Mouse (Mus musculus) embryonic facial prominence, embryonic 15.5 days (tissue): Measurements from ENCODE around the gene Fat3. TPM values are rescaled to one million over a fixed set of nuclear protein-coding genes. Genes with fewer than 3 reads are reported as not detected.

Source experiments
- ATAC-seq: fragments of 200-750 bp; cut with Nextera tagmentation; 2 replicates; pipeline ENCODE4 v1.8.0; 2017; ENCODE audit warnings: low read depth, moderate TSS enrichment; ENCODE audit not compliant: insufficient number of reproducible peaks, low FRiP score, low TSS enrichment
- H3K27ac ChIP-seq: fragments of 300-500 bp; sonication (generic); replicated peaks from 2 replicates; pipeline ENCODE4 v1.5.1; 2015; ENCODE audit warnings: mild to moderate bottlenecking, inconsistent platforms
- H3K27me3 ChIP-seq: fragments of 300-500 bp; sonication (generic); 2 replicates; pipeline ENCODE4 v1.6.1; 2015; ENCODE audit warnings: inconsistent platforms
- H3K36me3 ChIP-seq: fragments of 300-500 bp; sonication (generic); 2 replicates; pipeline ENCODE4 v1.6.1; 2015; ENCODE audit warnings: mild to moderate bottlenecking, inconsistent platforms
- H3K4me1 ChIP-seq: fragments of 300-500 bp; sonication (generic); 2 replicates; pipeline ENCODE4 v1.6.1; 2015; ENCODE audit warnings: inconsistent platforms
- H3K4me2 ChIP-seq: fragments of 300-500 bp; sonication (generic); replicated peaks from 2 replicates; pipeline ENCODE4 v1.6.1; 2015; ENCODE audit warnings: mild to moderate bottlenecking, inconsistent platforms
- H3K4me3 ChIP-seq: fragments of 300-500 bp; sonication (generic); replicated peaks from 2 replicates; pipeline ENCODE4 v1.5.1; 2015; ENCODE audit warnings: mild to moderate bottlenecking, inconsistent platforms
- H3K9ac ChIP-seq: fragments of 300-500 bp; sonication (generic); 2 replicates; pipeline ENCODE4 v1.6.1; 2015; ENCODE audit warnings: inconsistent platforms
- H3K9me3 ChIP-seq: fragments of 300-500 bp; sonication (generic); replicated peaks from 2 replicates; pipeline ENCODE4 v1.6.1; 2016; ENCODE audit warnings: inconsistent platforms
- WGBS: fragments of 180-500 bp; shearing (Covaris S2); methylation state at CpG from one replicate; pipeline ENCODE4 v1.1.7; 2015; 5-methylcytosine and 5-hydroxymethylcytosine counted together
- polyA plus RNA-seq: library from polyadenylated mRNA; unstranded; fragments of >200 nt; fragmentation: Nextera tagmentation; extraction: Ambion mirVana; gene quantifications from 2 replicates; pipeline ENCODE4 v1.2.1, GENCODE M21; 2015

Fat3 gene
- polyA plus RNA-seq, 1 experiment from 2014 or later, result 3.2 TPM

DNA sequence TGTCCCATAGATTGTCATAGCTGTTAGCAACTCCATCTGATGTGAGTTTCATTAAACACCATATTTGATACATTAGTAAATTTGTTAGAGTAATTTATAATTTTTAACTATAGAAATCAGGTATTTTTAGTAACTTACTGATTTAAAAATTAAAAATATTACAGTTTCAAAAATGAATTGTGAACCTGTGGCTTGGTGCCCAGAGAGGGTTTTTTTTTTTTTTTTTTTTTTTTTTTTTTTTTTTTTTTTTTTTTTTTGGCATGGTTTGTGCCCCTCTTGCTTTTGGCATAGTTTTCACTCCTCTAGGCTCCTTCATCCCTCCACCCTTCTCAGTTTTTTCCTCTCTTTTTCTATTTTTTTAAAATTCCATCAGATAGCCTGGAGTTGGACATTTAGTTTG, 438.6 kb downstream of the Fat3 start:
- Histone ChIP-seq H3K27ac (no peak overlapping the region), H3K36me3 (no peaks in the 10 kb centered on the region), H3K9me3 (no peaks in the 10 kb centered on the region), H3K4me2 (no peak overlapping the region), H3K27me3 (no peaks in the 10 kb centered on the region), H3K4me1 (no peaks in the 10 kb centered on the region), H3K4me3 (no peak overlapping the region), H3K9ac (no peak overlapping the region)
- ATAC-seq, result no peak

DNA sequence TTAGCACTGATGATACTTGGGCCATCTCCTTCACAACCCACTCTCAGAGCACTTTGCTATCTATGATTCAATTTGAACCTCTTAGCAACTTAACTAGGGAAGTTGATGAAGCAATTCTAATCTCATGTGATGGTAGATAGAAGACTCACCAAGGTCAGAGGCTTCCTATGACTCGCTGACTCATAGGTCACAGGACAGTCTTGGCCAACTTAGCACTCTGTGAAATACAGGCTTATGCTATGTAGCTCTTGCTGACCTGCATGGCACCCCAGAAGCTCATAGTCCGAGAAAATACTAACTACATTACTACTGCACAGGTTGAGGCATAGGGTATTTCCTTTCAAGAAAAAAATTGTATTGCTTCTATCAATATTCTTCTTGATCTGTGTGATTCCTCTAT, 454.4 kb downstream of the Fat3 start:
- Histone ChIP-seq H3K4me2 (no peak overlapping the region), H3K36me3 (no peaks in the 10 kb centered on the region), H3K27me3 (no peaks in the 10 kb centered on the region), H3K27ac (no peak overlapping the region), H3K9me3 (no peaks in the 10 kb centered on the region), H3K9ac (no peak overlapping the region), H3K4me1 (no peaks in the 10 kb centered on the region), H3K4me3 (no peak overlapping the region)
- WGBS, result 89% methylated on average over 2 of the region's 2 CpGs
- no peak for ATAC-seq

GRCm38 (mm10) chr9:16037375-16037774, 463.7 kb downstream of the Fat3 start:
- no peak overlapping the region for H3K4me3 ChIP-seq
- no peaks in the 10 kb centered on the region for H3K27me3 ChIP-seq
- H3K4me2 ChIP-seq, result no peak overlapping the region
- WGBS, result 67% methylated on average over 3 of the region's 3 CpGs
- no peaks in the 10 kb centered on the region for H3K4me1 ChIP-seq
- no peaks in the 10 kb centered on the region for H3K9me3 ChIP-seq
- H3K27ac ChIP-seq, result no peak overlapping the region
- H3K9ac ChIP-seq, result no peak overlapping the region
- no peaks in the 10 kb centered on the region for H3K36me3 ChIP-seq
- no peak for ATAC-seq

DNA sequence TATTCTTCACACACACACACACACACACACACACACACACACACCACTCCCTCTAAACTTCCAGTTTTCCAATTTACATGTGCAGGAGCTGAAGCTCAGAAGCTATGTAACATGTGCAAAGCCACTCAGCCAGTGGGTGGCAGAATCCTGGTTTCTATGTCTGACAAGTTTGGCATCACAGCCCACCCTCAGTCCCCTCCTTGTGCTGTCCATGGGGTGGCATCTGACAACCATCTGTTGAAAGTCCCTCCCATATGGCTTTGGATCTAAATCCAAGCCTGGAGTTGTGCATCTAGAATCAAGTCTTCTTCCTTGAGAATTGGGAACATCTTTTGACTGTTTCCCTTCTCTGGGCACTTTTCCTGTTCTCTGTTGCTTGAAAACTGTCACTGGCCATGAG, 464.7 kb downstream of the Fat3 start:
- Histone ChIP-seq H3K4me2 (no peak overlapping the region), H3K27ac (no peak overlapping the region), H3K9me3 (no peaks in the 10 kb centered on the region), H3K4me3 (no peak overlapping the region), H3K27me3 (no peaks in the 10 kb centered on the region), H3K4me1 (no peaks in the 10 kb centered on the region), H3K36me3 (no peaks in the 10 kb centered on the region), H3K9ac (no peak overlapping the region)
- no peak for ATAC-seq

DNA sequence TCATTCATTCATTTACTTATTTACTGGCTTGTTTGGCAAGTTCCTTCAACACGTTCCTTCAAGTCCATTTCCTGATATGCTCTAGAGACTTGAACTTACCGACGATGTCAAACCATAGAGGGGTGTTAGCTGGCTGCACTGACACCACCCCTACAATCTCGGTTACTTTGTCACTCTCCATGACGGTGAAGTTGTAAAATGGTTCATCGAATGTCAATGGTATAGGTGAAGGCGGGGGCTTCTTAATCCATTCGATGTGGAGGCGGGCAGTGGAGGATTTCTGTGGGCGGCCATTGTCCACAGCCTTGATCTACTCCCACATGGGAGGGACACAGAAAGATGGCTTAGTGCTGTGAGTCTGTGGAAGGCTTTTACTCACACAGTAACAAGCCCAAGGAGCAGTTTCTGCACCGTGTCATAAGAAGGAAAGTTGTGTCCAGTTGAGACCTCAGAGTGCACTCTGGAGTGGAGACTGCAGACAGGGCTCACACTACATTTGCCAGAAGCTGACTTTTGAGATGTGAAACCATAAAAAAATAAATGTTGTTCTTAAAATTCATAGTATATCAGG, 471.3 kb downstream of the Fat3 start:
- 82% methylated on average over 11 of the region's 11 CpGs for WGBS
- no peak for ATAC-seq
- Histone ChIP-seq H3K4me1 (peaks cover 12% of the 10 kb centered on the region), H3K9ac (no peak overlapping the region), H3K27me3 (no peaks in the 10 kb centered on the region), H3K36me3 (no peaks in the 10 kb centered on the region), H3K9me3 (no peaks in the 10 kb centered on the region), H3K4me2 (no peak overlapping the region), H3K27ac (no peak overlapping the region), H3K4me3 (no peak overlapping the region)

DNA sequence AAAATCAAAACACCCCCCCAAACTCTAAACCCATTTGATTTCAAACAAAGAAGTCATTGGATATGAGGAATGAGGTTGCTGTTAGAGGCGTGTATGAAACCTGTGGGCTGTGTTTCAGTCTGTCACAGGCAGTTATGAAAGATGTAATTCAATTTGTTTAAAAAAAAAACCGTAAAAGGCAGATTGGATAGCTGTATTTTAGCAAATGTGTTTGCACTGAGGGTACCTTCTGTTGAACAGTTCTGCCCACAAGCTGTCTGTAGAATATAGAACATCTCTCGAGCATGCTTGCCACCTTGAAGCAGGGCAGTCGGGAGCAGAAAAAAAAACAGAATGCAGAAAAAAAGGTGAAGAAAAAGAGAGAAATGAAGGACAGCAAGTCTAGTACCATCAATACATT, 472.0 kb downstream of the Fat3 start:
- Histone ChIP-seq H3K27me3 (no peaks in the 10 kb centered on the region), H3K4me3 (no peak overlapping the region), H3K4me1 (peaks cover 13% of the 10 kb centered on the region), H3K36me3 (no peaks in the 10 kb centered on the region), H3K27ac (no peak overlapping the region), H3K9me3 (no peaks in the 10 kb centered on the region), H3K4me2 (no peak overlapping the region), H3K9ac (no peak overlapping the region)
- 56% methylated on average over 4 of the region's 4 CpGs for WGBS
- ATAC-seq, result no peak

DNA sequence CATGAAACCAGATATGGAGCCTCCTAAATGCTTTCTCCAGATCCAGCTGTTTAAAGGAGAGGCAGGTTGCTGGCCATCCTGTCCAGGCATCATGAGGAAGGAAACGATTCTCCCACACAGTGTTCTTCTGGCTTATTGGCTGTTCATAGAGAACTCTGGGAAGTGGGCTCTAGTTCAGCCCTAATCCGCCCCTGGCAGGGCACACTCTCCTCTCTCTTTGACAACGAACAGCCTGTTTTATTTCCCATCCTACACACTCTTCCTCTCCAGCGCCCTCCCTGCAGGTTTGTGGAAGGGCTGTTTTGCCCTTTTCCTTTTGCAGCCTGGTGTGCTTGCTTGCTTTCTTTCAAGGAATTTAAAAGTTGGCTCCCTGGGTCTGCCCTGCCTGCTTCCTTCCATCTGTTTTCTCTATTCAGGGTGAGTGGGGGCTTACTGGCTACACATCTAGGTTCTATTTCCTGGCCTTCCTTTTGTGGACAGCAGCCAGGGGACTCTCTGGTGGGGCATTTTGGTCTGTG, 472.6 kb downstream of the Fat3 start:
- H3K27ac ChIP-seq, result peak overlapping the region; percentile 28; the same call in 1 of the 2 replicates
- no peak overlapping the region for H3K4me3 ChIP-seq
- no peaks in the 10 kb centered on the region for H3K36me3 ChIP-seq
- 36% methylated on average over 4 of the region's 4 CpGs for WGBS
- H3K4me2 ChIP-seq, result no peak overlapping the region
- H3K27me3 ChIP-seq, result no peaks in the 10 kb centered on the region
- peaks cover 17% of the 10 kb centered on the region for H3K4me1 ChIP-seq
- ATAC-seq, result 0 out of 2 replicates have a peak, but pooled peaks have one; percentile 24
- no peaks in the 10 kb centered on the region for H3K9me3 ChIP-seq
- H3K9ac ChIP-seq, result no peak overlapping the region

- 42% methylated on average over 4 of the region's 4 CpGs for WGBS
- no peaks in the 10 kb centered on the region for H3K27me3 ChIP-seq
- peaks cover 17% of the 10 kb centered on the region for H3K4me1 ChIP-seq
- H3K27ac ChIP-seq, result no peak overlapping the region
- H3K36me3 ChIP-seq, result no peaks in the 10 kb centered on the region
- H3K9ac ChIP-seq, result no peak overlapping the region
- ATAC-seq, result no peak
- H3K9me3 ChIP-seq, result no peaks in the 10 kb centered on the region
- no peak overlapping the region for H3K4me3 ChIP-seq
- H3K4me2 ChIP-seq, result no peak overlapping the region
Observed at GRCm38 (mm10) chr9:16026054-16026453, 475.0 kb downstream of the Fat3 start.

GRCm38 (mm10) chr9:16024706-16025105, 476.4 kb downstream of the Fat3 start:
- Histone ChIP-seq H3K36me3 (no peaks in the 10 kb centered on the region), H3K4me3 (no peak overlapping the region), H3K4me1 (peaks cover 17% of the 10 kb centered on the region), H3K27ac (no peak overlapping the region), H3K4me2 (no peak overlapping the region), H3K9ac (no peak overlapping the region), H3K27me3 (no peaks in the 10 kb centered on the region), H3K9me3 (no peaks in the 10 kb centered on the region)
- 87% methylated on average over 7 of the region's 7 CpGs for WGBS
- ATAC-seq, result no peak

GRCm38 (mm10) chr9:16014115-16014514, 487.0 kb downstream of the Fat3 start:
- H3K4me2 ChIP-seq, result no peak overlapping the region
- H3K4me3 ChIP-seq, result no peak overlapping the region
- ATAC-seq, result no peak
- H3K36me3 ChIP-seq, result no peaks in the 10 kb centered on the region
- no peak overlapping the region for H3K9ac ChIP-seq
- no peaks in the 10 kb centered on the region for H3K9me3 ChIP-seq
- H3K4me1 ChIP-seq, result no peaks in the 10 kb centered on the region
- no peak overlapping the region for H3K27ac ChIP-seq
- no peaks in the 10 kb centered on the region for H3K27me3 ChIP-seq
- 37% methylated on average over 2 of the region's 2 CpGs for WGBS

DNA sequence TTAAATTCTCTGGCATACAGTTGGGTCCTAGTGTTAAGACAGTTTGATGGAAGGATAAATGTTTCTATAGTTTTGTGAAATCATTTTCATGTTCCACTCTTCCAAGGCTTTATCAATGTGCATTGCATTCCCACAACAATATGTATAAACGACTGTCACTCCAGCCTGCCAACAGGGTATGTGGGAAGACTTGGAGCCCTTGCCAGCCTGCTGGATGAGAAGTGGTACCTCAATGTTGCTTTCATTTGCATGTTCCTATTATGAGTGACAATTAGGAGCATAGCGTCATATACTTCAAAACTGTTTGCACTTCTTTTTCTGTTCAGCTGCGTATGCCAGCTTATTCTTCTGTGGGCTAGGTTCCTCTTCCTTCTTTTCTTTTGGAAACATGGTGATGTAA, 489.7 kb downstream of the Fat3 start:
- Histone ChIP-seq H3K4me1 (no peaks in the 10 kb centered on the region), H3K9me3 (no peaks in the 10 kb centered on the region), H3K27ac (no peak overlapping the region), H3K4me3 (no peak overlapping the region), H3K4me2 (no peak overlapping the region), H3K36me3 (no peaks in the 10 kb centered on the region), H3K27me3 (no peaks in the 10 kb centered on the region), H3K9ac (no peak overlapping the region)
- no peak for ATAC-seq
- 89% methylated on average over 3 of the region's 3 CpGs for WGBS

- Histone ChIP-seq H3K36me3 (no peaks in the 10 kb centered on the region), H3K4me3 (no peak overlapping the region), H3K27ac (no peak overlapping the region), H3K4me2 (no peak overlapping the region), H3K27me3 (no peaks in the 10 kb centered on the region), H3K4me1 (no peaks in the 10 kb centered on the region), H3K9me3 (no peaks in the 10 kb centered on the region), H3K9ac (no peak overlapping the region)
- 74% methylated on average over 5 of the region's 5 CpGs for WGBS
- no peak for ATAC-seq
Observed at GRCm38 (mm10) chr9:16007516-16007915, 493.6 kb downstream of the Fat3 start.
